Mouse (Mus musculus): ENCODE data around the gene Cdsn. TPM values are rescaled to one million over a fixed set of nuclear protein-coding genes. Genes with fewer than 3 reads are reported as not detected.

Gene Cdsn
- total and polyA plus RNA-seq, 2 experiments from 2014 or later, result 0.29 TPM; not detected in 1

GRCm38 (mm10) chr17:35567150-35567549 is 15.2 kb downstream of the Cdsn start, which contains the start of gene 2300002M23Rik:
TSS of gene 2300002M23Rik (plus strand) at chr17:35567450.
- ATAC-seq, result no peak
- Histone ChIP-seq H3K4me3 (ENCODE audit: low read length) (no peak within 1 kb of the TSS), H3K4me2 (ENCODE audit: low read depth, low read length) (no peak within 1 kb of the TSS), H3K27ac (no peak within 1 kb of the TSS), H3K36me3 (ENCODE audit: insufficient read depth, low read length) (no peaks in the 10 kb centered on the region), H3K9me3 (ENCODE audit: low read length) (no peaks in the 10 kb centered on the region), H3K4me1 (ENCODE audit: insufficient read depth, low read length) (no peaks in the 10 kb centered on the region), H3K9ac (replicated peaks; ENCODE audit: low read length) (no peak within 1 kb of the TSS), H3K27me3 (ENCODE audit: insufficient read depth, low read length) (no peaks in the 10 kb centered on the region)
- DNase-seq (ENCODE audit: low spot score), result no peak
- TF ChIP-seq CTCF (IDR thresholded peaks at IDR 0.05; ENCODE audit: low read depth), result no peak
- WGBS, result 54% methylated on average over 3 of the region's 3 CpGs

DNA sequence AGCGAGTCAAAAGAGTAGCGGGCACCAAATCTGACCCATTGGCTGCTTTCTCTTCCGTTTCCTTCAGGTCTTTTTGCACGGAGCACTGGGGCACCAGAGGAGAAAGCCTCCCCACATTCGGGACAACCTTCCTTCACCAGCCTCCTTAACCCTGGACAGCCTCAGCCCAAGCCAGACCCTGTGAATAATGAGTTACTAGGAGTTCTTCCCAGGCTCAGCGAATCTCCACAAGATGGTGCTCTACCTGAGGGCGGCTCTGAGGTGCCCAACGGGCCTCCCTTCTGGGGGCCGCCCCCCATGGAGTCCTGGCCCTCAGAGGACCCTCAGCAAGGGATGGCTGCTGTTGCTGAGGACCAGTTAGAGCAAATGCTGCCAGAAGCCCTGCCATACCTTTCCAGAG is 15.8 kb downstream of the Cdsn start:
- WGBS, result 25% methylated on average over 9 of the region's 9 CpGs

GRCm38 (mm10) chr17:35569091-35569944 is 17.4 kb downstream of the Cdsn start:
- TF ChIP-seq CTCF (IDR thresholded peaks at IDR 0.05; ENCODE audit: low read depth), result no peak
- Histone ChIP-seq H3K9ac (replicated peaks; ENCODE audit: low read length) (peak overlapping the region; percentile 41), H3K27ac (no peak overlapping the region), H3K4me3 (ENCODE audit: low read length) (peak overlapping the region; percentile 31), H3K4me2 (ENCODE audit: low read depth, low read length) (peak overlapping the region; percentile 56), H3K9me3 (ENCODE audit: low read length) (no peaks in the 10 kb centered on the region), H3K36me3 (ENCODE audit: insufficient read depth, low read length) (no peaks in the 10 kb centered on the region), H3K27me3 (ENCODE audit: insufficient read depth, low read length) (no peaks in the 10 kb centered on the region), H3K4me1 (ENCODE audit: insufficient read depth, low read length) (no peaks in the 10 kb centered on the region)
- DNase-seq (ENCODE audit: low spot score) (peak; percentile 51), ATAC-seq (peak; percentile 75)
- 3% methylated on average over 27 of the region's 28 CpGs for WGBS

More for the DNA sequence above, 15.8 kb downstream of the Cdsn start:
- H3K27ac ChIP-seq, result no peak overlapping the region
- no peak for DNase-seq (ENCODE audit: low spot score)
- H3K9me3 ChIP-seq (ENCODE audit: low read length), result no peaks in the 10 kb centered on the region
- ATAC-seq, result no peak
- TF ChIP-seq CTCF (IDR thresholded peaks at IDR 0.05; ENCODE audit: low read depth), result no peak
- no peak overlapping the region for H3K4me2 ChIP-seq (ENCODE audit: low read depth, low read length)
- H3K9ac ChIP-seq (replicated peaks; ENCODE audit: low read length), result no peak overlapping the region
- H3K36me3 ChIP-seq (ENCODE audit: insufficient read depth, low read length), result no peaks in the 10 kb centered on the region
- H3K4me3 ChIP-seq (ENCODE audit: low read length), result no peak overlapping the region
- H3K27me3 ChIP-seq (ENCODE audit: insufficient read depth, low read length), result no peaks in the 10 kb centered on the region
- no peaks in the 10 kb centered on the region for H3K4me1 ChIP-seq (ENCODE audit: insufficient read depth, low read length)

DNA sequence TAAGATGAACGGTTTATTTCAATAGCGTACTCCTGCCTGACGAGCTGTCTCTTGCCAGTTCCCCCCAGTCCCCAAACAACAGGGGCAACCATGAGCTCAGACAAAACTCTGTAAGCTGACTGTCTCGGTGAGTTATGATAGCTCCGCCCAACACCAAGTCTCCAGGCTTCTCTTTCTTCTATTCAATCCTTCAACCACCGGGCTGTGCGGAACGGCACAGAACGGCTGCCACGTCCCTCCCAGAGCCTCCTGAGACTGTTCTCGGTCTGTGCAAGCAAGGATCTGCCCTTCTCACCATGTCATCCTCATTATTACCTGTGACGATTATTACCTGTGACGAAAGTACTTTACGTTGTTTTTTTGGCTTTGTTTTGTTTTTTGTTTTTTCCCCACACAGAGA is 18.9 kb downstream of the Cdsn start:
- no peaks in the 10 kb centered on the region for H3K27me3 ChIP-seq (ENCODE audit: insufficient read depth, low read length)
- TF ChIP-seq CTCF (IDR thresholded peaks at IDR 0.05; ENCODE audit: low read depth), result no peak
- no peak for DNase-seq (ENCODE audit: low spot score)
- H3K27ac ChIP-seq, result no peak overlapping the region
- H3K4me1 ChIP-seq (ENCODE audit: insufficient read depth, low read length), result no peaks in the 10 kb centered on the region
- H3K9me3 ChIP-seq (ENCODE audit: low read length), result no peaks in the 10 kb centered on the region
- ATAC-seq, result no peak
- no peaks in the 10 kb centered on the region for H3K36me3 ChIP-seq (ENCODE audit: insufficient read depth, low read length)
- no peak overlapping the region for H3K4me2 ChIP-seq (ENCODE audit: low read depth, low read length)
- H3K9ac ChIP-seq (replicated peaks; ENCODE audit: low read length), result no peak overlapping the region
- H3K4me3 ChIP-seq (ENCODE audit: low read length), result no peak overlapping the region
- 67% methylated on average over 14 of the region's 14 CpGs for WGBS

GRCm38 (mm10) chr17:35571477-35571876 is 19.5 kb downstream of the Cdsn start:
- H3K4me1 ChIP-seq (ENCODE audit: insufficient read depth, low read length), result no peaks in the 10 kb centered on the region
- H3K36me3 ChIP-seq (ENCODE audit: insufficient read depth, low read length), result no peaks in the 10 kb centered on the region
- H3K9me3 ChIP-seq (ENCODE audit: low read length), result no peaks in the 10 kb centered on the region
- H3K9ac ChIP-seq (replicated peaks; ENCODE audit: low read length), result no peak overlapping the region
- peak; percentile 22 for TF ChIP-seq CTCF (IDR thresholded peaks at IDR 0.05; ENCODE audit: low read depth)
- DNase-seq (ENCODE audit: low spot score) (no peak), ATAC-seq (no peak)
- H3K4me2 ChIP-seq (ENCODE audit: low read depth, low read length), result no peak overlapping the region
- no peak overlapping the region for H3K4me3 ChIP-seq (ENCODE audit: low read length)
- 96% methylated on average over 7 of the region's 7 CpGs for WGBS
- no peaks in the 10 kb centered on the region for H3K27me3 ChIP-seq (ENCODE audit: insufficient read depth, low read length)
- no peak overlapping the region for H3K27ac ChIP-seq

DNA sequence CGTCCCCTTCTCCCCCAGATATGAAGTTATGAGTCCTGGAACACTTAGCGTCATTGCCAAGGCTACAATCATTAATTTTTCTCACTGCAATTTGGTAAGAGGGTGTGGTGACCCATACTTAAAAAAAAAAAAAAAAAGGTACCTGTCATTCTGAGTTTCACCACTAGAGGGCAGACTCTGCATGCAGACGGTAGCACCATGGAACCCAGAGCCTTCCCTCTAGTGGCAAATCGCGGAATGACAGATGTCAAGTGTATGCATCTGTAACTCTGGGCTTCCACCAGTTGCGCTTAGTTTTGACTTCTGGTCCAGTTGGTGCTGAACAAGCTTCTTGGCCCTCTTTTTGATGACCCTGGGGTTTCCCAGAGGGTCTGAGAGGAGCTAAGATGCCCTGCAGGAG is 26.3 kb downstream of the Cdsn start:
- ATAC-seq (peak; percentile 28; the same call in 1 of the 2 replicates), DNase-seq (ENCODE audit: low spot score) (peak; percentile 89)
- no peak overlapping the region for H3K27ac ChIP-seq
- H3K36me3 ChIP-seq (ENCODE audit: insufficient read depth, low read length), result no peaks in the 10 kb centered on the region
- no peak overlapping the region for H3K9ac ChIP-seq (replicated peaks; ENCODE audit: low read length)
- H3K4me3 ChIP-seq (ENCODE audit: low read length), result no peak overlapping the region
- no peak overlapping the region for H3K4me2 ChIP-seq (ENCODE audit: low read depth, low read length)
- no peaks in the 10 kb centered on the region for H3K9me3 ChIP-seq (ENCODE audit: low read length)
- peak; percentile 100 for TF ChIP-seq CTCF (IDR thresholded peaks at IDR 0.05; ENCODE audit: low read depth)
- H3K27me3 ChIP-seq (ENCODE audit: insufficient read depth, low read length), result no peaks in the 10 kb centered on the region
- H3K4me1 ChIP-seq (ENCODE audit: insufficient read depth, low read length), result no peaks in the 10 kb centered on the region
- 23% methylated on average over 6 of the region's 6 CpGs for WGBS

DNA sequence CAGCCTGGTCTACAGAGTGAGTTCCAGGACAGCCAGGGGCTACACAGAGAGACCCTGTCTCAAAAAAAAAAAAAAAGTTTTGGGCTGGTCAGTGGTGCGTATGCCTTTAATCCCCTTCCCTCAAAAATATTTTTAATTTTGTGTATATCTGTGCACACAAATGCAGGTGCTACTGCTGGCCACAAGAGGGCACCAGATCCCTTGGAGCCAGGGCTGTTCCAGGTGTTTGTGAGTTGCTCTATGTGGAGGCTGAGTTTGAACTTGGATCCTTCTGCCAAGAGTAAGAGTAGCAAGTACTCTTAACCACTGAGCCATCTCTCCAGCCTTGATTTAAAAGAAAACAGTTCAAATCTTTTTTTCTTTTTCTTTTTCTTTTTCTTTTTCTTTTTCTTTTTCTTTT is 31.0 kb downstream of the Cdsn start:
- H3K4me3 ChIP-seq (ENCODE audit: low read length), result no peak overlapping the region
- no peaks in the 10 kb centered on the region for H3K36me3 ChIP-seq (ENCODE audit: insufficient read depth, low read length)
- ATAC-seq, result no peak
- H3K9me3 ChIP-seq (ENCODE audit: low read length), result no peaks in the 10 kb centered on the region
- no peaks in the 10 kb centered on the region for H3K4me1 ChIP-seq (ENCODE audit: insufficient read depth, low read length)
- 96% methylated on average over 1 of the region's 1 CpGs for WGBS
- no peak for DNase-seq (ENCODE audit: low spot score)
- no peaks in the 10 kb centered on the region for H3K27me3 ChIP-seq (ENCODE audit: insufficient read depth, low read length)
- no peak overlapping the region for H3K4me2 ChIP-seq (ENCODE audit: low read depth, low read length)
- no peak overlapping the region for H3K9ac ChIP-seq (replicated peaks; ENCODE audit: low read length)
- H3K27ac ChIP-seq, result no peak overlapping the region
- peak; percentile 74 for TF ChIP-seq CTCF (IDR thresholded peaks at IDR 0.05; ENCODE audit: low read depth)
